Mouse (Mus musculus) CH12.LX (cell line): Measurements from ENCODE around the gene Apbb1. TPM values are rescaled to one million over a fixed set of nuclear protein-coding genes. Genes with fewer than 3 reads are reported as not detected.
A peak's percentile ranks its signal among the peaks of the same experiment; 100 is the strongest.

Experiments used
- DNase-seq: peaks from one replicate; pipeline ENCODE4 v3.0.0-alpha.2; 2013; ENCODE audit errors: extremely low read depth
- H3K27ac ChIP-seq: 2 replicates; pipeline ENCODE4 v1.5.1; 2012; ENCODE audit warnings: low read depth, mild to moderate bottlenecking, control low read depth, moderate library complexity; ENCODE audit not compliant: insufficient read depth
- H3K27me3 ChIP-seq: replicated peaks from 2 replicates; pipeline ENCODE3; 2012; ENCODE audit warnings: inconsistent platforms
- H3K36me3 ChIP-seq, 2 experiments: replicated peaks in 1 of 2; 2 replicates each; pipeline versions ENCODE3 to v1.6.1; 2012; ENCODE audit warnings: inconsistent platforms in 1 of 2, low read length in 1 of 2, mild to moderate bottlenecking in 1 of 2, mixed read lengths in 1 of 2, moderate library complexity in 1 of 2; ENCODE audit not compliant: control insufficient read depth in 1 of 2, insufficient read depth in 1 of 2
- H3K4me1 ChIP-seq, 2 experiments: 2 replicates each; pipeline ENCODE4 v1.6.1; 2012; ENCODE audit warnings: inconsistent platforms in 1 of 2, moderate library complexity in 1 of 2; ENCODE audit not compliant: insufficient read depth in 2 of 2, control insufficient read depth in 1 of 2
- H3K4me2 ChIP-seq: 2 replicates; pipeline ENCODE4 v1.6.1; 2012; ENCODE audit warnings: low read depth, mild to moderate bottlenecking, control low read depth; ENCODE audit not compliant: poor library complexity, insufficient read depth, severe bottlenecking
- H3K4me3 ChIP-seq, 3 experiments: fragments of 150-350 bp in 1 of 3; sonication (generic) in 1 of 3; replicated peaks in 1 of 3; 2 replicates each; pipeline versions ENCODE3 to v1.5.1; 2011 to 2012; ENCODE audit warnings: low read depth in 2 of 3, low read length in 2 of 3, mild to moderate bottlenecking in 2 of 3, moderate library complexity in 2 of 3, control low read depth in 1 of 3, improper control_type of control experiment in 1 of 3, inconsistent platforms in 1 of 3, mixed read lengths in 1 of 3; ENCODE audit not compliant: poor library complexity in 1 of 3
- H3K79me2 ChIP-seq: replicated peaks from 2 replicates; pipeline ENCODE4 v1.6.1; 2012; ENCODE audit warnings: mild to moderate bottlenecking, moderate library complexity; ENCODE audit not compliant: control insufficient read depth, poor library complexity, insufficient read depth, severe bottlenecking; ENCODE audit errors: extremely low read depth
- H3K9ac ChIP-seq: 2 replicates; pipeline ENCODE4 v1.6.1; 2012; ENCODE audit warnings: low read depth, mild to moderate bottlenecking, control low read depth, moderate library complexity; ENCODE audit not compliant: insufficient read depth
- H3K9me3 ChIP-seq: replicated peaks from 2 replicates; pipeline ENCODE3; 2012; ENCODE audit warnings: low read length, inconsistent platforms, mixed read lengths
- CTCF ChIP-seq, 2 experiments: IDR thresholded peaks in 1 of 2; conservative IDR thresholded peaks in 1 of 2; 2 replicates each; pipeline ENCODE4 v1.5.1; 2011 to 2012; ENCODE audit warnings: low read depth in 2 of 2, low read length in 2 of 2, improper control_type of control experiment in 1 of 2, inconsistent platforms in 1 of 2, mild to moderate bottlenecking in 1 of 2, moderate library complexity in 1 of 2
- E2F4 ChIP-seq: IDR thresholded peaks from 2 replicates; pipeline ENCODE4 v1.6.1; 2011; ENCODE audit warnings: low read depth, low read length, improper control_type of control experiment; ENCODE audit not compliant: insufficient replicate concordance
- ELF1 ChIP-seq: IDR thresholded peaks from 2 replicates; pipeline ENCODE4 v1.6.1; 2014; ENCODE audit warnings: low read depth, mild to moderate bottlenecking, inconsistent platforms, low read length, improper control_type of control experiment
- EP300 ChIP-seq: IDR thresholded peaks from 2 replicates; pipeline ENCODE4 v1.6.1; 2011; ENCODE audit warnings: low read length, improper control_type of control experiment
- HCFC1 ChIP-seq: IDR thresholded peaks from 2 replicates; pipeline ENCODE4 v1.6.1; 2012; ENCODE audit warnings: low read depth, mild to moderate bottlenecking, inconsistent platforms, low read length, improper control_type of control experiment
- JUN ChIP-seq: IDR thresholded peaks from 2 replicates; pipeline ENCODE4 v1.6.1; 2011; ENCODE audit warnings: low read depth, mild to moderate bottlenecking, low read length, improper control_type of control experiment, moderate library complexity; ENCODE audit not compliant: insufficient read depth
- JUND ChIP-seq: conservative IDR thresholded peaks from 2 replicates; pipeline ENCODE4 v1.6.1; 2011; ENCODE audit warnings: low read depth, low read length, improper control_type of control experiment
- MAFK ChIP-seq: IDR thresholded peaks from 2 replicates; pipeline ENCODE4 v1.6.1; 2011; ENCODE audit warnings: low read length, improper control_type of control experiment; ENCODE audit not compliant: insufficient replicate concordance
- MAX ChIP-seq: IDR thresholded peaks from 2 replicates; pipeline ENCODE4 v1.6.1; 2011; ENCODE audit warnings: low read length, improper control_type of control experiment
- MAZ ChIP-seq: IDR thresholded peaks from 2 replicates; pipeline ENCODE4 v1.6.1; 2012; ENCODE audit warnings: low read depth, mild to moderate bottlenecking, inconsistent platforms, low read length, improper control_type of control experiment, moderate library complexity
- MXI1 ChIP-seq: IDR thresholded peaks from 2 replicates; pipeline ENCODE4 v1.6.1; 2011; ENCODE audit warnings: mild to moderate bottlenecking, low read depth, low read length, improper control_type of control experiment
- PAX5 ChIP-seq: IDR thresholded peaks from 2 replicates; pipeline ENCODE4 v1.6.1; 2012; ENCODE audit warnings: low read length, inconsistent platforms, mixed read lengths
- RAD21 ChIP-seq: IDR thresholded peaks from 2 replicates; pipeline ENCODE4 v1.6.1; 2011; ENCODE audit warnings: low read depth, mild to moderate bottlenecking, low read length, improper control_type of control experiment, moderate library complexity
- SMC3 ChIP-seq: IDR thresholded peaks from 2 replicates; pipeline ENCODE4 v1.6.1; 2011; ENCODE audit warnings: low read depth, low read length, improper control_type of control experiment
- TCF12 ChIP-seq: IDR thresholded peaks from 2 replicates; pipeline ENCODE4 v1.6.1; 2014; ENCODE audit warnings: low read depth, mild to moderate bottlenecking, inconsistent platforms, low read length, improper control_type of control experiment
- ZC3H11A ChIP-seq: IDR thresholded peaks from 2 replicates; pipeline ENCODE4 v1.6.1; 2012; ENCODE audit warnings: low read depth, mild to moderate bottlenecking, inconsistent platforms, low read length, improper control_type of control experiment
- dilution Hi-C: fragments of 300-500 bp; cut with MboI; formaldehyde crosslinking; loops from 2 replicates; pipeline ENCODE4 v1.14.3; 2020; ENCODE audit warnings: low sequenced_read_pairs; ENCODE audit not compliant: extremely low pct_unique_long_range_greater_than_20kb, extremely low pct_ligation_motif_present
- in situ Hi-C: fragments of 300-500 bp; cut with MboI; formaldehyde crosslinking; loops from 3 replicates; pipeline ENCODE4 v1.14.3; 2019; ENCODE audit warnings: low sequenced_read_pairs, low pct_ligation_motif_present, low pct_unique_long_range_greater_than_20kb, mixed read lengths
- polyA plus RNA-seq: library from polyadenylated mRNA; unstranded; fragments of >175 nt; gene quantifications from 2 replicates; pipeline ENCODE4 v1.2.1, GENCODE M21; 2012; ENCODE audit warnings: low read depth; ENCODE audit not compliant: insufficient read length
- total RNA-seq, 2 experiments: library from RNA; depleted of rRNA; stranded (reverse); fragments of 300-350 nt in 1 of 2; fragments of >200 nt in 1 of 2; gene quantifications; 2 replicates each; pipeline ENCODE4 v1.2.3; 2012 to 2014

Apbb1 gene
- total and polyA plus RNA-seq, 3 experiments = 1.2 to 3.2 (median 2.1) TPM

- Histone ChIP-seq H3K27me3 (no peaks in the 10 kb centered on the region), H3K36me3 (no peaks in the 10 kb centered on the region), H3K79me2 (no peaks in the 10 kb centered on the region), H3K9me3 (no peaks in the 10 kb centered on the region), H3K4me3 (no peak overlapping the region), H3K4me1 (peaks cover 0 to 9% of the 10 kb centered on the region in 2 experiments; a peak in 3 of 4 replicates), H3K27ac (no peak overlapping the region), H3K4me2 (no peak overlapping the region), H3K9ac (no peak overlapping the region)
- in situ Hi-C loops (no loop called here), dilution Hi-C loops (no loop called here)
- no peak for DNase-seq
- TF ChIP-seq EP300 = no peak
- no peak for TF ChIP-seq MAFK
- TF ChIP-seq RAD21 = peak; percentile 19
- peak in 1 of 2 experiments; percentile 3; a peak in 1 of 4 replicates for TF ChIP-seq CTCF (conservative IDR thresholded peaks at IDR 0.05 in 1 of 2, IDR thresholded peaks at IDR 0.05 in 1 of 2; ENCODE audit: low read depth in 2 of 2, low read length in 2 of 2)
These were observed 32.4 kb downstream of the Apbb1 start for GRCm38 (mm10) chr7:105549035-105549434.

DNA sequence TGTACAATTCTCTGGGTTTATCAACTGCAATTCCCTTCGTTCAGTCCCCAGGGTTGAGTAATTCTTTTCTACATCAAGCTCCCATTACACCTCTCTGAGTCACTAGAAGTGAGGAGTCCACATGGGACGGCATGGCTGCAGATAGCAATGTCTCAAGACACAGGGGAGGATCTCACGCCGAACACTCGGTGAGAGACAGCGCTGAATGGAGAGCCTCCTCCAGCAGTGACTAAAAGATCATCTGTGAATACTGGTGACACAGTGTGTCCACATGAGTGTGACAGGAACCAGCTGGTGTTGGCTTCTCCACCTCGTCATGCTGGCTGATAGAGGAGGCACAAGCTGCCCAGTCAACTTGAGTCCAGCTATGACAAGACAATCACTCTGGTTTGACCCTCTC lies 33.5 kb downstream of the Apbb1 start:
- no peak overlapping the region for H3K4me2 ChIP-seq
- no peaks in the 10 kb centered on the region for H3K36me3 ChIP-seq
- TF ChIP-seq HCFC1 (no peak), JUND (no peak), EP300 (no peak), ELF1 (no peak), JUN (no peak), SMC3 (no peak), MAFK (no peak), PAX5 (no peak), MAX (no peak), MXI1 (no peak), TCF12 (no peak), ZC3H11A (no peak), E2F4 (no peak), MAZ (no peak)
- no peak for DNase-seq
- in situ Hi-C loops (no loop called here), dilution Hi-C loops (no loop called here)
- no peaks in the 10 kb centered on the region for H3K9me3 ChIP-seq
- no peak overlapping the region for H3K9ac ChIP-seq
- H3K27me3 ChIP-seq = no peaks in the 10 kb centered on the region
- no peak overlapping the region for H3K4me3 ChIP-seq
- H3K27ac ChIP-seq = no peak overlapping the region
- H3K79me2 ChIP-seq = no peaks in the 10 kb centered on the region
- H3K4me1 ChIP-seq = peaks cover 0 to 5% of the 10 kb centered on the region in 2 experiments; a peak in 1 of 4 replicates
